Mouse (Mus musculus) G1E (cell line): ENCODE data around the gene Olfr212. TPM values are rescaled to one million over a fixed set of nuclear protein-coding genes. Genes with fewer than 3 reads are reported as not detected.
"Not testable (repeated sequence)": the region's sequence is repeated elsewhere in the genome, so short reads cannot be mapped to it uniquely, and the experiment has no call there.

ENCODE experiments used
- ATAC-seq: 2 replicates; pipeline ENCODE4 v1.8.0; 2016; ENCODE audit warnings: mild to moderate bottlenecking; ENCODE audit not compliant: insufficient number of reproducible peaks, poor library complexity, low FRiP score, severe bottlenecking; ENCODE audit errors: extremely low read depth
- DNase-seq: peaks from one replicate; pipeline ENCODE4 v3.0.0; 2012; ENCODE audit warnings: low spot score
- H3K27me3 ChIP-seq: 2 replicates; pipeline ENCODE4 v1.6.1; 2012; ENCODE audit warnings: mild to moderate bottlenecking, low read length, inconsistent platforms; ENCODE audit not compliant: insufficient read depth
- H3K36me3 ChIP-seq: replicated peaks from 2 replicates; pipeline ENCODE3; 2012; ENCODE audit warnings: mild to moderate bottlenecking, inconsistent platforms
- H3K4me1 ChIP-seq: 2 replicates; pipeline ENCODE4 v1.6.1; 2012; ENCODE audit warnings: low read depth, low read length, inconsistent platforms, mixed read lengths; ENCODE audit not compliant: insufficient read depth
- H3K4me3 ChIP-seq: 2 replicates; pipeline ENCODE4 v1.5.1; 2012; ENCODE audit warnings: low read depth, mild to moderate bottlenecking, inconsistent platforms, low read length, moderate library complexity, mixed read lengths
- H3K9me3 ChIP-seq: replicated peaks from 2 replicates; pipeline ENCODE4 v1.6.1; 2012; ENCODE audit warnings: inconsistent platforms
- CTCF ChIP-seq: IDR thresholded peaks from 2 replicates; pipeline ENCODE4 v1.5.1; 2012; ENCODE audit warnings: low read depth, low read length, inconsistent platforms, mixed read lengths
- GATA1 ChIP-seq: IDR thresholded peaks from 2 replicates; pipeline ENCODE4 v1.6.1; 2012; ENCODE audit warnings: borderline replicate concordance, low read length, inconsistent platforms, mixed read lengths
- GATA2 ChIP-seq: IDR thresholded peaks from 2 replicates; pipeline ENCODE4 v1.6.1; 2012; ENCODE audit warnings: low read depth, low read length, inconsistent platforms, borderline replicate concordance
- POLR2AphosphoS5 ChIP-seq: IDR thresholded peaks from 2 replicates; pipeline ENCODE4 v1.6.1; 2012; ENCODE audit warnings: low read depth, low read length, inconsistent platforms; ENCODE audit not compliant: insufficient replicate concordance
- TAL1 ChIP-seq: conservative IDR thresholded peaks from 2 replicates; pipeline ENCODE4 v1.6.1; 2012; ENCODE audit warnings: low read depth, low read length, inconsistent platforms, mixed read lengths
- polyA plus RNA-seq: library from polyadenylated mRNA; stranded (reverse); fragments of >175 nt; gene quantifications from 2 replicates; pipeline ENCODE4 v1.2.3, GENCODE M21; 2012
- total RNA-seq, 2 experiments: library from RNA; stranded (forward) in 1 of 2; stranded (reverse) in 1 of 2; fragments of 200-1000 nt in 1 of 2; fragments of >200 nt in 1 of 2; fragmentation: Nextera tagmentation in 1 of 2; gene quantifications; 2 replicates each; pipeline ENCODE4 v1.2.3; 2014 to 2017

Gene Olfr212
- total RNA-seq (2014; fragmentation: Nextera tagmentation) (0.24 TPM in 1 of 2 replicates, not detected in the other), total RNA-seq (2017) (0.06 and 0.27 TPM in 2 replicates), polyA plus RNA-seq (not detected in 2 replicates)

DNA sequence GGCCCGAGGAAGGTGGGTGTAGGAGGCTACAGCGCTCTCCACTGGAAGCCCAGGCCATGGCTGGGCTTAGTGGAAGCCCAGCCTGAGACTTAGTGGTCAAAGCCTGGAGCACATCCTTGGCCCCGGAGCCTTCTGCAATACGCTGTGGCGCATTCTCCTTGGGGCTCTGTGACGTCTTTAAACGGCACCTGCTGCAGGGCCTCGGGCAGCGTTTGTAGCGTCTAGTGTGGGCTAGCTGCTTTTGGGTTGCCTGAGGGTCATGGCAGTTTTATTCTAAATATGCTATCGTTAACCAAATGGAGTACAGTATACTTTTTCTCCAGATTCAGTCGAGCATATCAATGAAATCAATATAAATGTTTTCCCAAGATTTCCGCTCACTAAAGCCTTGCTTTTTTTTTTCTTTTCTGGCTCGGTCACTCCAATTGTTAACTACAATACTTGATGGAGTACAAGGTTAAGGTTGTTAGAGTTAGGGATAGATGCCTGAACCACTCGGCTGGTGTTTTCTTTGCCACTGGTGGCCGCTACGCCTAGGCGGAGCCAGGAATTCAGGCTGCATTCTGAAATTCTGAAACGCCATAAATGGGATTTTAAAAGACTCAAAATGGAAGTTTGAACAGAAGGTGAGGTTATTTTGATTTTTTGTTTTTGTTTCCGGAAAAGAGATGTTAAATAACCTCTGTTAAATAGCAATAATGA is at the start of gene Olfr212:
TSS of gene Olfr212 (plus strand) at position 215 of the 702 bp plus-strand sequence.
- not testable (repeated sequence) for H3K4me1 ChIP-seq, H3K9me3 ChIP-seq, DNase-seq, H3K4me3 ChIP-seq, H3K27me3 ChIP-seq, ATAC-seq, H3K36me3 ChIP-seq

GRCm38 (mm10) chr6:116458728-116459127 is 47.6 kb upstream of the Olfr212 start:
- TF ChIP-seq GATA1: no peak
- peak; percentile 43; the same call in 1 of the 2 replicates for TF ChIP-seq TAL1
- ATAC-seq (peak; percentile 9), DNase-seq (no peak)
- peaks cover 4% of the 10 kb centered on the region; the same call in 1 of the 2 replicates for H3K27me3 ChIP-seq
- H3K4me3 ChIP-seq: no peak overlapping the region; the same call in 1 of the 2 replicates
- peaks cover 7% of the 10 kb centered on the region for H3K36me3 ChIP-seq
- no peaks in the 10 kb centered on the region for H3K9me3 ChIP-seq
- H3K4me1 ChIP-seq: peaks cover 55% of the 10 kb centered on the region

DNA sequence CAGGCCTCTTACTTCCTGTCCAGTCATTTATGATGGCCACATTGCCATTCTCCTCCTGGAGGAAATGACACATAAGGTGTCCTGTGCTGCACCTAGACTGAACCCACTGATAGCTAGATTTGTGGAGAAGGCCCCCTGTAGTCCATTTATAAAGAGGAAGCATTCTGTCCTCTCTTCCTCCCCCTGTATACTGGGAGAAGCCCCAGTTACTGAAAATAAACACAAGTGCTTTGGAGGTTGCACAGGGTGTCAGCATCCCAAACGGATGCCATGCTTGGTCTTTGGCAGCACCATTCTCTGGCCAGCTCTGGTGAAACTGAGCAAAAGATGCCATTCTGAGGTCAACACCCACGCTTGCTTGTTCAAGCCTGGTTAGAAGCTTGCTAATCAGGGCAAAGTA is 47.1 kb upstream of the Olfr212 start:
- Histone ChIP-seq H3K27me3 (peaks cover 4% of the 10 kb centered on the region; the same call in 1 of the 2 replicates), H3K36me3 (peaks cover 2% of the 10 kb centered on the region), H3K4me3 (no peak overlapping the region; the same call in 1 of the 2 replicates), H3K4me1 (peaks cover 55% of the 10 kb centered on the region), H3K9me3 (no peaks in the 10 kb centered on the region)
- DNase-seq (no peak), ATAC-seq (no peak)
- no peak for TF ChIP-seq POLR2AphosphoS5
- TF ChIP-seq TAL1: no peak
- TF ChIP-seq CTCF: no peak
- TF ChIP-seq GATA1: no peak
- TF ChIP-seq GATA2: no peak

- DNase-seq (no peak), ATAC-seq (0 out of 2 replicates have a peak, but pooled peaks have one; percentile 17)
- H3K36me3 ChIP-seq: no peaks in the 10 kb centered on the region
- no peaks in the 10 kb centered on the region for H3K9me3 ChIP-seq
- H3K4me3 ChIP-seq: peak within 1 kb of the TSS; percentile 75
- peaks cover 57% of the 10 kb centered on the region for H3K4me1 ChIP-seq
- TF ChIP-seq GATA2: no peak
- no peak for TF ChIP-seq POLR2AphosphoS5
- H3K27me3 ChIP-seq: peaks cover 4% of the 10 kb centered on the region; the same call in 1 of the 2 replicates
Observed at GRCm38 (mm10) chr6:116460544-116461283, 45.6 kb upstream of the Olfr212 start, which contains the start of gene Alox5. Gene Alox5 (minus strand): TSS chr6:116461178.

- TF ChIP-seq GATA2: no peak
- TF ChIP-seq GATA1: no peak
- TF ChIP-seq POLR2AphosphoS5: no peak
- no peak for TF ChIP-seq TAL1
- TF ChIP-seq CTCF: no peak; the same call in 1 of the 2 replicates
- ATAC-seq (no peak), DNase-seq (no peak)
- H3K4me3 ChIP-seq: no peak overlapping the region
- no peaks in the 10 kb centered on the region for H3K27me3 ChIP-seq
- no peaks in the 10 kb centered on the region for H3K9me3 ChIP-seq
- peaks cover 3% of the 10 kb centered on the region; the same call in 1 of the 2 replicates for H3K4me1 ChIP-seq
- H3K36me3 ChIP-seq: no peaks in the 10 kb centered on the region
Observed at GRCm38 (mm10) chr6:116468081-116468480, 38.2 kb upstream of the Olfr212 start.

GRCm38 (mm10) chr6:116485081-116485480 is 21.2 kb upstream of the Olfr212 start:
- Histone ChIP-seq H3K4me3 (no peak overlapping the region), H3K9me3 (no peaks in the 10 kb centered on the region), H3K4me1 (no peaks in the 10 kb centered on the region), H3K36me3 (no peaks in the 10 kb centered on the region), H3K27me3 (no peaks in the 10 kb centered on the region)
- DNase-seq (no peak), ATAC-seq (no peak)
- no peak for TF ChIP-seq CTCF
- no peak for TF ChIP-seq TAL1
- TF ChIP-seq GATA1: no peak
- no peak for TF ChIP-seq POLR2AphosphoS5
- no peak for TF ChIP-seq GATA2
